Mouse (Mus musculus) liver, embryonic 16.5 days (tissue): ENCODE results near the gene C4bp. TPM values are rescaled to one million over a fixed set of nuclear protein-coding genes. Genes with fewer than 3 reads are reported as not detected.
A peak's percentile ranks its signal among the peaks of the same experiment; 100 is the strongest.
"Not testable (repeated sequence)": the region's sequence is repeated elsewhere in the genome, so short reads cannot be mapped to it uniquely, and the experiment has no call there.

Experiments used
- ATAC-seq: fragments of 200-750 bp; cut with Nextera tagmentation; 2 replicates; pipeline ENCODE4 v1.8.0; 2017; ENCODE audit warnings: low read depth, mild to moderate bottlenecking, moderate number of reproducible peaks, moderate library complexity
- H3K27ac ChIP-seq: fragments of 300-500 bp; sonication (generic); 2 replicates; pipeline ENCODE4 v1.5.1; 2014; ENCODE audit warnings: mild to moderate bottlenecking, low read length
- H3K27me3 ChIP-seq: fragments of 300-500 bp; sonication (generic); 2 replicates; pipeline ENCODE4 v1.6.1; 2014; ENCODE audit warnings: low read depth, low read length, mixed read lengths; ENCODE audit not compliant: control insufficient read depth, insufficient read depth
- H3K36me3 ChIP-seq: fragments of 300-500 bp; sonication (generic); 2 replicates; pipeline ENCODE4 v1.6.1; 2014; ENCODE audit warnings: mild to moderate bottlenecking; ENCODE audit not compliant: control insufficient read depth, insufficient read depth
- H3K4me1 ChIP-seq: fragments of 300-500 bp; sonication (generic); 2 replicates; pipeline ENCODE4 v1.6.1; 2014; ENCODE audit warnings: low read depth, low read length, mixed read lengths; ENCODE audit not compliant: control insufficient read depth
- H3K4me2 ChIP-seq: fragments of 300-500 bp; sonication (generic); 2 replicates; pipeline ENCODE4 v1.6.1; 2014; ENCODE audit warnings: low read depth, low read length, mixed read lengths
- H3K4me3 ChIP-seq: fragments of 300-500 bp; sonication (generic); 2 replicates; pipeline ENCODE4 v1.5.1; 2014; ENCODE audit warnings: low read depth, mild to moderate bottlenecking, low read length
- H3K9ac ChIP-seq: fragments of 300-500 bp; sonication (generic); 2 replicates; pipeline ENCODE4 v1.6.1; 2014; ENCODE audit warnings: low read depth, low read length
- H3K9me3 ChIP-seq: fragments of 300-500 bp; sonication (generic); replicated peaks from 2 replicates; pipeline ENCODE4 v1.6.1; 2016; ENCODE audit warnings: low read length; ENCODE audit not compliant: control insufficient read depth
- WGBS: fragments of 180-500 bp; shearing (Covaris S2); extraction: QIAGEN DNeasy Blood & Tissue Kit; methylation state at CpG from one replicate; pipeline ENCODE4 v1.1.7; 2014; ENCODE audit not compliant: insufficient replicate concordance; 5-methylcytosine and 5-hydroxymethylcytosine counted together
- polyA plus RNA-seq: library from polyadenylated mRNA; unstranded; fragments of >200 nt; fragmentation: Nextera tagmentation; extraction: Ambion mirVana; gene quantifications from 2 replicates; pipeline ENCODE4 v1.2.1, GENCODE M21; 2015

C4bp gene
- polyA plus RNA-seq, 1 experiment from 2014 or later = 5.3 TPM

DNA sequence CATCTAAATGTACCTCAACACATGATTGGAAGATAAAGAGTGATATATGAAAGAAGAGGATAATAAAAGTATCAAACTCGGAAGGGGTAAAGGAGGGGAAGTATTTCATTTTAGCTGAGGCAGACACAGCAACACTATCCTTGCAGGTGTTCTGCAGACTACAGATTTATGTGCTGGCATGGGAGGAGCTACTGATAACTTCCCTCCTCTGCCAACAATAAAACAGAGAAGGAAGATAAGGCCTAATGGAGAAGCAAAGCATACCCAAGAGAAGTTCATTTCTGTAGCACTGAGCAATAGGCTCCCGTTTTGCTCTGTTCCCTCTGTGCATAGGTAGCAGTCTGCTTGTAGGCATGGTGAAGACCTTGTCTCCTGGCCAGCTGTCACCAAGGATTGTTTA is 19.6 kb upstream of the C4bp start:
- 35% methylated on average over 2 of the region's 2 CpGs for WGBS
- Histone ChIP-seq H3K27ac (no peak overlapping the region), H3K9me3 (no peaks in the 10 kb centered on the region), H3K27me3 (no peaks in the 10 kb centered on the region), H3K4me3 (no peak overlapping the region), H3K9ac (no peak overlapping the region), H3K4me1 (no peaks in the 10 kb centered on the region), H3K4me2 (no peak overlapping the region), H3K36me3 (no peaks in the 10 kb centered on the region)
- no peak for ATAC-seq

DNA sequence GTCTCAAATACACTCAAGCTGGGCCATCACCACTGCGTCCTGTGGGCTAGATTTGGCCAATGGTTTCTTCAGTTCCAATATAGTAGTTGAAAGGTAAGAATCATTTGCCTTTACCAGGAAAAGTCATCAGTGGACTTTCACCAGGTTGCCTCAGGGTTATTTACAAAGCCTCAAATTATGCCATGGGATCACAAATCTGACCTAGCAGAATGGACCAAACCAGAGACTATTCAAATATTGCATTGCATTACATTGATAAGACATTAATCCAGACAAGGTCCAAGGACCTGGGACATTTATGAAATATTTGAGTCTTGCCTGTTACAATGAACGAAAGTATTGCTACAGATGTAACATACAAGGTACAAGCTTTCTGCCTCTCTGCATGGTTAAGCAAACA is 17.1 kb upstream of the C4bp start:
- H3K9ac ChIP-seq = no peak overlapping the region
- no peak for ATAC-seq
- H3K27ac ChIP-seq = no peak overlapping the region
- H3K4me2 ChIP-seq = no peak overlapping the region
- H3K27me3 ChIP-seq = no peaks in the 10 kb centered on the region
- no peaks in the 10 kb centered on the region for H3K36me3 ChIP-seq
- H3K9me3 ChIP-seq = no peaks in the 10 kb centered on the region
- no peaks in the 10 kb centered on the region for H3K4me1 ChIP-seq
- 60% methylated on average over 2 of the region's 2 CpGs for WGBS
- H3K4me3 ChIP-seq = no peak overlapping the region

DNA sequence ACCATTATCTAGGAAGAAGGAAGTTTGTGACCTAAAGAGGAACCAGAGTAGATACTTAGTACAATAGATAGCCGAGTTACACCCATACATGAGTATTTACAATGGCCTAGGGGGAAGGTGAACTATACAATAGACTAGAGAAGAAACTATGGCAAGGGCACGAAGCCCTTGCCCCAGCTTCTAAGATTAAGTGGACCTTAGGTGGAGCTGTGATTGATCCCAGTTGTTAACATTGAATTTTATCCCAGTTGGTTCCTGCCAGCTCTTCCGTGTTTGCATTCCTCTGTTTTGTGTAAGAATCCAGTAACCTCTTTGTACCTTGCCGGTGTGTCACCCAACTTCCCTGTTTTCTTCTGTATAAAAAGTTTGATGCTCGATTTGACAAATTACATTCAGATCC is 2.1 kb upstream of the C4bp start:
- not testable (repeated sequence) for H3K4me2 ChIP-seq, H3K4me1 ChIP-seq, H3K4me3 ChIP-seq, H3K36me3 ChIP-seq, H3K27ac ChIP-seq, H3K9ac ChIP-seq, ATAC-seq, H3K9me3 ChIP-seq, H3K27me3 ChIP-seq
- WGBS = 64% methylated on average over 5 of the region's 5 CpGs

DNA sequence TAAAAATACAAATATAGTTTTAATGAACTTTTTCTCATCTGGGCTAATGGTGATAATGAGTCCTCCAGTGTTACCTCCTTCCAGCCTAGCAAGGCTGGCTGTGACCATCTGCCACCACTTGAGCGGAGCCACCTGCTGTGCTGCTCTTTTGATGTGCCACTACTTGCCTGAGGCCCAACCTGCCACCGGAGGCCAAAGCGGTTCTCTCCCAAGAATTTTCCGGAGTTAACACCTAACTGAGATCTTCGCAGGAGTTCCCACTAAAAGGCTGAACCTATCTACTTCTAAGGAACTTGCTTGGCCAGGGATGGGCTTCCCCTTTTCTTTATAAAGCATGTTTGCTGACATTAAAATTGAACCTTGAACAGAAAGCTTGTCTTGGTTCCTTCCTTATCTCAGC is 1.8 kb downstream of the C4bp start:
- not testable (repeated sequence) for H3K9ac ChIP-seq

DNA sequence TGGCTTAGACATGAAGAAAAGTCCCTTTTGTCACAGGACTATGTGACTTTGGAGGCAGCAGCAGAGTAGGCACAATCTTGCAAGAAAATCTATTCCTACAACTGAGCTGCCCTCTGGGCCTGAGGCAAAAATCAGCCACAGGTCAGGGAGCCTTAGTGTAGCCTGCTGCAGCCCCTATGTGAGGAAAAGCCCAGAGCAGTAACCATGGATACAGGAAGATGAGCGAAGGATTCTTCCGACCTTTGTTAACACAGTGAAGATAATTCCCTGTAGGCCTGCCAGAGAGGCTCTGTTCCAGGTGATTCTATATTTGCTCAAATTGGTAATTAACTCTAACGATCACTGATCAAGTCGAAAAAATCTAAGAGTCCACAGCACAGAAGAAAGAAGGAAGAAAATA is 17.3 kb downstream of the C4bp start:
- Histone ChIP-seq H3K27ac (no peak overlapping the region), H3K4me1 (no peaks in the 10 kb centered on the region), H3K27me3 (no peaks in the 10 kb centered on the region), H3K9ac (no peak overlapping the region), H3K36me3 (no peaks in the 10 kb centered on the region), H3K4me2 (no peak overlapping the region), H3K9me3 (no peaks in the 10 kb centered on the region), H3K4me3 (no peak overlapping the region)
- no peak for ATAC-seq
- WGBS = 57% methylated on average over 4 of the region's 4 CpGs

More for the DNA sequence above, 1.8 kb downstream of the C4bp start:
- H3K36me3 ChIP-seq, H3K9me3 ChIP-seq, H3K4me1 ChIP-seq, H3K27me3 ChIP-seq, H3K4me3 ChIP-seq, H3K4me2 ChIP-seq, ATAC-seq, H3K27ac ChIP-seq: not testable (repeated sequence)
- 44% methylated on average over 5 of the region's 5 CpGs for WGBS

DNA sequence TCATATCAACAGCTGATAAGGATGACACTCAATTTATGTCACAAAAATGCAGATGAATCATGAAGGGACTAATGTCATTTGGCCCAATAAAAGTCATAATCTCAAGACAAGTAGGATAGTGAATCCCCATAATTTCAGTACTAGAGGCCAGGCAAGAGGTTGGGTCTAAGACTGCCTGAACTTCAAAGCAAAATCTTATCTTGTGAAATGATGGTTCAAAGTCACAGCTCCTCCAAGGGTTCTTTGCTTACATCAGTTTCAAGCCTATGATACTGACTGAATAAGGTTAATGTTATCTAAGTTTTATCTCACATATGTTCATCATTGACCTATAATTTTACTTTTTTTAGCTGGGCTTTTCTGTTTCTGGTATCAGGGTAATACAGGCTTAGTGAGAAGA is 20.5 kb downstream of the C4bp start:
- Histone ChIP-seq H3K4me2 (no peak overlapping the region), H3K36me3 (no peaks in the 10 kb centered on the region), H3K27me3 (no peaks in the 10 kb centered on the region), H3K4me1 (no peaks in the 10 kb centered on the region), H3K9ac (no peak overlapping the region), H3K9me3 (no peaks in the 10 kb centered on the region), H3K4me3 (no peak overlapping the region), H3K27ac (no peak overlapping the region)
- ATAC-seq = no peak

DNA sequence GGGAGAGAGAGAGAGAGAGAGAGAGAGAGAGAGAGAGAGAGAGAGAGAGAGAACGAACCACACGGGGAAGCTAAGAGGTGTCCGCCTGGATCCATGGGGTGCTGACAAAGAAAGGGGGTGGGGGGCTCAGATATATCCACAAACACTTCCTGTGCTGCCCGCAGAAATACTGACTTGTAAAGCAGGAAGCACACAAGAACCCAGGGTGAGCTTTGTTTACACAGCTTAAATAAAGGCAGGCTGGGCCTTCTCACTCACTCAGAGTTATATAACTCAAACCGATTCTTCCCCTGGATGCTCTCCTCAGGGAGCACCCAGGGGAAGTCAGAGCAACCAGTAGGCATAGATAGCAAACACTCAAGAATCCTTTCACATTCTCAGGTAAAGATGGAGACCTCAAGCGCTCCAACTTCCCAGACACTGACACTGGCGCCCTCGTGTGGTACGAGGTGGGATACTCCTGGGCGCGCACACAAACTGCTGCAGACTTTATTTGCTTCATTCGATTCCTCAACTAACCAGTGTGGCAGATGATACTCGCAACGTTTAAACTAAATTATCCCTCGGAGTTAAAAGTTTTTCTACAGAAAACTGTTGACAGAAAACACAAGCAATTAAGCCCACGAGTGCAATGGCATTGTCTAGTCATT is 27.5 kb downstream of the C4bp start:
- Histone ChIP-seq H3K9me3 (no peaks in the 10 kb centered on the region), H3K9ac (no peak overlapping the region), H3K4me1 (no peaks in the 10 kb centered on the region), H3K27me3 (no peaks in the 10 kb centered on the region), H3K36me3 (no peaks in the 10 kb centered on the region), H3K4me3 (0 out of 2 replicates have a peak overlapping the region, but pooled peaks have one; percentile 8), H3K4me2 (0 out of 2 replicates have a peak overlapping the region, but pooled peaks have one; percentile 17), H3K27ac (no peak overlapping the region)
- 5% methylated on average over 16 of the region's 16 CpGs for WGBS
- ATAC-seq = no peak

DNA sequence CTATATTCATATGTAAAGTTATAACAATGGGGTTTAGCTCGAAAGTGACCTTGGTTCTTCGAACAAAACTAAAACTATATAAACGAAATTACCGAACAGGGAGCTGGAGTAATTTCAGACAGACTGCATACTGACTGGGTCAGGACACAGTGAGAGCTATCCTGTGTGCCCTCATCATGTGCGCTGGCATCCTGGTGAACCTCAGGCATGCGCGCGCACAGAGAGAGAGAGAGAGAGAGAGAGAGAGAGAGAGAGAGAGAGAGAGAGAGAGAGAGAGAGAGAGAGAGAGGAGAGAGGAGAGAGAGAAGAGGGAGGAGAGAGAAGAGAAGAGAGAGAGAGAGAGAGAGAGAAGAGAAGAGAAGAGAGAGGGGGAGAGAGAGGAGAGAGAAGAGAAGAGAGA is 28.1 kb downstream of the C4bp start:
- Histone ChIP-seq H3K9ac (no peak overlapping the region), H3K27ac (no peak overlapping the region), H3K36me3 (no peaks in the 10 kb centered on the region), H3K27me3 (no peaks in the 10 kb centered on the region), H3K4me3 (no peak overlapping the region), H3K4me1 (no peaks in the 10 kb centered on the region), H3K9me3 (no peaks in the 10 kb centered on the region), H3K4me2 (no peak overlapping the region)
- 69% methylated on average over 8 of the region's 8 CpGs for WGBS
- ATAC-seq = no peak

DNA sequence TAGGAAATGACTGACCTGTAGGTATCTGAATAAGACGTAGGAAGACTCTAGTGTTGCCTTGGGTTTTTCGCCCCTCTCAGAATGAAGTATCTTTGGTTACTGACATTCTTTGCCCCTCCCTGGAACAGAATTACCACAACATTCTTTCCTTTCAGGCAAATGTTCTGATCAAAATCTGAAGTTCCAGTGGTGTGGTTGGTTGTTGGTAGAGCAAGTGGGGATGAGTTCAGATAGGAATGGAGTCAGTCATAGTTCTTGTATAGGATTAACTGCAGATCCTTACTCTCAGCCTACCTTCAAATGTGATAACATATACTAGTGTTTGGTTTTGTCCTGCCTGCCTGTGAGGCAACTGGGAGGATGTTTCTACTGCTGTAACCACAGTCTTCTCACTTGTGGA is 31.9 kb downstream of the C4bp start, which contains the start of gene Zp3r:
TSS of gene Zp3r (minus strand) at position 101 of the 400 bp plus-strand sequence.
- H3K4me2 ChIP-seq = no peak within 1 kb of the TSS
- no peak for ATAC-seq
- no peak within 1 kb of the TSS for H3K27ac ChIP-seq
- 69% methylated on average over 2 of the region's 2 CpGs for WGBS
- no peaks in the 10 kb centered on the region for H3K4me1 ChIP-seq
- no peak within 1 kb of the TSS for H3K4me3 ChIP-seq
- no peaks in the 10 kb centered on the region for H3K27me3 ChIP-seq
- no peak within 1 kb of the TSS for H3K9ac ChIP-seq
- H3K9me3 ChIP-seq = no peaks in the 10 kb centered on the region
- no peaks in the 10 kb centered on the region for H3K36me3 ChIP-seq
